Mouse (Mus musculus) G1E (cell line): ENCODE data around the gene Elk1.

ENCODE experiments used
- CTCF ChIP-seq: IDR thresholded peaks from 2 replicates; pipeline ENCODE4 v1.5.1; 2012; ENCODE audit warnings: low read depth, low read length, inconsistent platforms, mixed read lengths
- GATA1 ChIP-seq: IDR thresholded peaks from 2 replicates; pipeline ENCODE4 v1.6.1; 2012; ENCODE audit warnings: borderline replicate concordance, low read length, inconsistent platforms, mixed read lengths

GRCm38 (mm10) chrX:20961477-20962378 lies 11.3 kb upstream of the Elk1 start, which contains the start of gene Uxt:
- no peak for TF ChIP-seq CTCF
- no peak for TF ChIP-seq GATA1
